Mouse (Mus musculus) hindbrain, embryonic 16.5 days (tissue): Measurements from ENCODE around the gene Nxph3. TPM values are rescaled to one million over a fixed set of nuclear protein-coding genes. Genes with fewer than 3 reads are reported as not detected.

ENCODE experiments used
- ATAC-seq: fragments of 200-750 bp; cut with Nextera tagmentation; 2 replicates; pipeline ENCODE4 v1.8.0; 2017; ENCODE audit warnings: moderate TSS enrichment, moderate library complexity
- H3K27ac ChIP-seq: fragments of 300-500 bp; sonication (generic); 2 replicates; pipeline ENCODE4 v1.5.1; 2014; ENCODE audit warnings: low read depth, mild to moderate bottlenecking, control low read depth, low read length, moderate library complexity
- H3K27me3 ChIP-seq: fragments of 300-500 bp; sonication (generic); replicated peaks from 2 replicates; pipeline ENCODE4 v1.6.1; 2014; ENCODE audit warnings: low read length; ENCODE audit not compliant: control insufficient read depth, insufficient read depth
- H3K36me3 ChIP-seq: fragments of 300-500 bp; sonication (generic); 2 replicates; pipeline ENCODE4 v1.6.1; 2014; ENCODE audit warnings: mild to moderate bottlenecking, low read length, moderate library complexity, mixed read lengths; ENCODE audit not compliant: control insufficient read depth, insufficient read depth
- H3K4me1 ChIP-seq: fragments of 300-500 bp; sonication (generic); 2 replicates; pipeline ENCODE4 v1.6.1; 2014; ENCODE audit warnings: low read depth, low read length; ENCODE audit not compliant: control insufficient read depth, insufficient read depth
- H3K4me2 ChIP-seq: fragments of 300-500 bp; sonication (generic); 2 replicates; pipeline ENCODE4 v1.6.1; 2014; ENCODE audit warnings: mild to moderate bottlenecking, low read length, control low read depth, moderate library complexity
- H3K4me3 ChIP-seq: fragments of 300-500 bp; sonication (generic); 2 replicates; pipeline ENCODE4 v1.5.1; 2014; ENCODE audit warnings: mild to moderate bottlenecking, low read length, control low read depth, moderate library complexity
- H3K9ac ChIP-seq: fragments of 300-500 bp; sonication (generic); 2 replicates; pipeline ENCODE4 v1.6.1; 2014; ENCODE audit warnings: low read depth, mild to moderate bottlenecking, control low read depth, low read length, moderate library complexity
- H3K9me3 ChIP-seq: fragments of 300-500 bp; sonication (generic); 2 replicates; pipeline ENCODE4 v1.6.1; 2014; ENCODE audit warnings: mild to moderate bottlenecking, low read length, moderate library complexity; ENCODE audit not compliant: control insufficient read depth
- WGBS: fragments of 180-500 bp; shearing (Covaris S2); extraction: QIAGEN DNeasy Blood & Tissue Kit; methylation state at CpG from one replicate; pipeline ENCODE4 v1.1.7; 2014; 5-methylcytosine and 5-hydroxymethylcytosine counted together
- polyA plus RNA-seq: library from polyadenylated mRNA; unstranded; fragments of >200 nt; fragmentation: Nextera tagmentation; extraction: Ambion mirVana; gene quantifications from 2 replicates; pipeline ENCODE4 v1.2.1, GENCODE M21; 2015

The Nxph3 gene
- polyA plus RNA-seq, 1 experiment from 2014 or later: 3.0 TPM

- no peaks in the 10 kb centered on the region for H3K4me1 ChIP-seq
- H3K4me2 ChIP-seq: no peak overlapping the region
- no peak overlapping the region for H3K4me3 ChIP-seq
- H3K27ac ChIP-seq: no peak overlapping the region
- H3K9me3 ChIP-seq: no peaks in the 10 kb centered on the region
- peaks cover 8% of the 10 kb centered on the region; the same call in 1 of the 2 replicates for H3K36me3 ChIP-seq
- 93% methylated on average over 4 of the region's 4 CpGs for WGBS
- no peak for ATAC-seq
- H3K27me3 ChIP-seq: no peaks in the 10 kb centered on the region
- H3K9ac ChIP-seq: no peak overlapping the region
Observed at GRCm38 (mm10) chr11:95480662-95481061, 33.7 kb downstream of the Nxph3 start.

GRCm38 (mm10) chr11:95479458-95479857 lies 34.9 kb downstream of the Nxph3 start:
- Histone ChIP-seq H3K4me3 (no peak overlapping the region), H3K4me2 (no peak overlapping the region), H3K9me3 (no peaks in the 10 kb centered on the region), H3K27ac (no peak overlapping the region), H3K9ac (no peak overlapping the region), H3K36me3 (0 out of 2 replicates have a peak, but pooled peaks cover 6% of the 10 kb centered on the region), H3K4me1 (no peaks in the 10 kb centered on the region), H3K27me3 (no peaks in the 10 kb centered on the region)
- no peak for ATAC-seq
- WGBS: 71% methylated on average over 4 of the region's 4 CpGs

DNA sequence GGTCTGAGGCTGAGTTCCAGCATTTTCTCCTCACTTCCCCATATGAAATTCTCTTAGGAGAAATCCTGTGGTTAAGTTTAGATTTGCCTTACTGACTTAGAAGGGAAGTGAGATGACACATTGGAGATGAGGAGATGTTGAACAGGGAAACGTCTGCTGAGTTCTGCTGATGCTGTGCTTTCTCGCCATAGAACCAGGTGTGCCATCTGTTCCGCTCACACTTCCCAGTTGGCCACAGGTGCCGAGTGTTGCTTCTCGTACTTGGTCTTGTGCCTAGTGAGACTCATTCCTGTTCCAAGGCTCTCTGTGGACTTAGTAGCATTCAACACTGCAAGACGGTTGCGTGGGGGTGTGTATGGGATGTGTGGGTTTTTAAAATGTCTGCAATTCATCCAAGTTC lies 38.0 kb downstream of the Nxph3 start:
- WGBS: 72% methylated on average over 7 of the region's 7 CpGs
- H3K4me3 ChIP-seq: no peak overlapping the region
- no peak for ATAC-seq
- H3K27me3 ChIP-seq: no peaks in the 10 kb centered on the region
- H3K9me3 ChIP-seq: no peaks in the 10 kb centered on the region
- H3K27ac ChIP-seq: no peak overlapping the region
- peaks cover 4% of the 10 kb centered on the region; the same call in 1 of the 2 replicates for H3K36me3 ChIP-seq
- no peak overlapping the region for H3K9ac ChIP-seq
- H3K4me1 ChIP-seq: no peaks in the 10 kb centered on the region
- no peak overlapping the region for H3K4me2 ChIP-seq

DNA sequence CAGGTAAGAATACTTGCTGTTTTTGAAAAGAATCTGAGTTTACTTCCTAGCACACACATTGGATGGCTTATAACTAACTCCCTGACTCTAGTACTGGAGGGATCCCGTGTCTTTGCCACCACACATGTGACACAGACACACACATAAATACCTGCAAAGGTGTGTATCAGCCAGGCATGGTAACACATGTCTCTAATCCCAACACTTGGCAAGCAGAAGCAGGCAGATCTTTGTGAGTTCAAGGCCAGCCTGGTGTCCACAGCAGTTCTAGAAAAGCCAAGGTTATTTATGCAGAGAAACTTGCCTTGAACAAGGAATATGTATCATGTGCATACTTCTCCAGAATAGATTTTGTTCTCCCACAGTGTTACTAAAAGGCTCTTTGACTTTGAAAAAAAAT lies 40.9 kb downstream of the Nxph3 start:
- Histone ChIP-seq H3K9me3 (no peaks in the 10 kb centered on the region), H3K4me1 (no peaks in the 10 kb centered on the region), H3K36me3 (peaks cover 9% of the 10 kb centered on the region), H3K4me3 (no peak overlapping the region), H3K27me3 (no peaks in the 10 kb centered on the region), H3K27ac (no peak overlapping the region), H3K9ac (no peak overlapping the region), H3K4me2 (no peak overlapping the region)
- ATAC-seq: no peak
- WGBS: 96% methylated on average over 1 of the region's 1 CpGs

DNA sequence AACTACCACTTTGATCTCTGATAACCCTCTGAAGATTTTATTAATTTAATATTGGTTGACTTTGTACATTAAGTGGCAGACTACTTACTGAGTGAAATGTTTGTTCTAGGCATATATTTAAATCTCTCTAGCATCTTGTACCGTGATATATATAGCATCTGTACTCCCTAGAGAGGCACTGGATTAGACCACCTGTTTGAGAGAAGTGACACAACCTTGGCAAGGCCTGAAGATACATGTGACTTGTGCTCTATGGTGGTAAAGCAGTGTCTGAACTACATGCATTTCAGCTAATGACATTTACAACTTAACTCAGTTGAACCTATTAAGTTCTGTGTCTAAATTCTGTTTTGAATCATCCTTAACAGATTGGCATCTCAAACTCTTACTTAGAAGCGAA lies 41.4 kb downstream of the Nxph3 start:
- Histone ChIP-seq H3K36me3 (peaks cover 9% of the 10 kb centered on the region), H3K9me3 (no peaks in the 10 kb centered on the region), H3K4me2 (no peak overlapping the region), H3K27ac (no peak overlapping the region), H3K9ac (no peak overlapping the region), H3K4me1 (no peaks in the 10 kb centered on the region), H3K27me3 (no peaks in the 10 kb centered on the region), H3K4me3 (no peak overlapping the region)
- 92% methylated on average over 2 of the region's 2 CpGs for WGBS
- ATAC-seq: no peak

DNA sequence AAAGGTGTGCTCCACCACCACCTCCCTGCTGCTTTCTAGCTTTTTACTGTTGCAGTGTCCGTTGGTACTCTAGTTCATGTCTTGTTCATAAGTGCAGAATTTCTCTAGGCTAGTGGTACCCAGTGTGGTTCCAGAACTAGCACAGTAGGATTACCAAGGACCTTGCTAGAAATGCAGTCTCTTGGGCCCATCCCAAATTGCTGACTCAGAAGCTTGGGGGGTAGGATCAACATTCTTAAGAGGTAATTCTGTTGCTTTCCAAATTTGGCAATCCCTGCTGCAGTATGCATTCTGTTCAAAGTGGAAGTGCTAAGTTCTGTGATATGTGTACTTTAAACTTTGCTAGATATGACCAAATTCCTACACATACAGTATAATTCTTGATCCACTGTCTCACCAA lies 46.6 kb downstream of the Nxph3 start:
- Histone ChIP-seq H3K4me2 (no peak overlapping the region), H3K9me3 (no peaks in the 10 kb centered on the region), H3K36me3 (peaks cover 5% of the 10 kb centered on the region), H3K27ac (no peak overlapping the region), H3K4me3 (no peak overlapping the region), H3K9ac (no peak overlapping the region), H3K4me1 (peaks cover 2% of the 10 kb centered on the region; the same call in 1 of the 2 replicates), H3K27me3 (no peaks in the 10 kb centered on the region)
- WGBS: 89% methylated on average over 1 of the region's 1 CpGs
- no peak for ATAC-seq

GRCm38 (mm10) chr11:95462168-95462567 lies 52.2 kb downstream of the Nxph3 start:
- H3K4me3 ChIP-seq: no peak overlapping the region
- no peak for ATAC-seq
- H3K9me3 ChIP-seq: no peaks in the 10 kb centered on the region
- H3K9ac ChIP-seq: no peak overlapping the region
- no peak overlapping the region for H3K27ac ChIP-seq
- 91% methylated on average over 3 of the region's 3 CpGs for WGBS
- no peaks in the 10 kb centered on the region for H3K27me3 ChIP-seq
- no peak overlapping the region for H3K4me2 ChIP-seq
- H3K4me1 ChIP-seq: peaks cover 2% of the 10 kb centered on the region; the same call in 1 of the 2 replicates
- no peaks in the 10 kb centered on the region for H3K36me3 ChIP-seq

GRCm38 (mm10) chr11:95460872-95461271 lies 53.5 kb downstream of the Nxph3 start:
- Histone ChIP-seq H3K27ac (no peak overlapping the region), H3K36me3 (no peaks in the 10 kb centered on the region), H3K4me2 (no peak overlapping the region), H3K27me3 (no peaks in the 10 kb centered on the region), H3K4me1 (peaks cover 2% of the 10 kb centered on the region; the same call in 1 of the 2 replicates), H3K9ac (no peak overlapping the region), H3K9me3 (no peaks in the 10 kb centered on the region), H3K4me3 (no peak overlapping the region)
- ATAC-seq: no peak
- 91% methylated on average over 2 of the region's 2 CpGs for WGBS
